Mouse (Mus musculus) hindbrain, embryonic 16.5 days (tissue): Measurements from ENCODE around the gene Ms4a6b. TPM values are rescaled to one million over a fixed set of nuclear protein-coding genes. Genes with fewer than 3 reads are reported as not detected.
"Not testable (repeated sequence)": the region's sequence is repeated elsewhere in the genome, so short reads cannot be mapped to it uniquely, and the experiment has no call there.

Source experiments
- ATAC-seq: fragments of 200-750 bp; cut with Nextera tagmentation; 2 replicates; pipeline ENCODE4 v1.8.0; 2017; ENCODE audit warnings: moderate TSS enrichment, moderate library complexity
- H3K27ac ChIP-seq: fragments of 300-500 bp; sonication (generic); 2 replicates; pipeline ENCODE4 v1.5.1; 2014; ENCODE audit warnings: low read depth, mild to moderate bottlenecking, control low read depth, low read length, moderate library complexity
- H3K27me3 ChIP-seq: fragments of 300-500 bp; sonication (generic); replicated peaks from 2 replicates; pipeline ENCODE4 v1.6.1; 2014; ENCODE audit warnings: low read length; ENCODE audit not compliant: control insufficient read depth, insufficient read depth
- H3K36me3 ChIP-seq: fragments of 300-500 bp; sonication (generic); 2 replicates; pipeline ENCODE4 v1.6.1; 2014; ENCODE audit warnings: mild to moderate bottlenecking, low read length, moderate library complexity, mixed read lengths; ENCODE audit not compliant: control insufficient read depth, insufficient read depth
- H3K4me1 ChIP-seq: fragments of 300-500 bp; sonication (generic); 2 replicates; pipeline ENCODE4 v1.6.1; 2014; ENCODE audit warnings: low read depth, low read length; ENCODE audit not compliant: control insufficient read depth, insufficient read depth
- H3K4me2 ChIP-seq: fragments of 300-500 bp; sonication (generic); 2 replicates; pipeline ENCODE4 v1.6.1; 2014; ENCODE audit warnings: mild to moderate bottlenecking, low read length, control low read depth, moderate library complexity
- H3K4me3 ChIP-seq: fragments of 300-500 bp; sonication (generic); 2 replicates; pipeline ENCODE4 v1.5.1; 2014; ENCODE audit warnings: mild to moderate bottlenecking, low read length, control low read depth, moderate library complexity
- H3K9ac ChIP-seq: fragments of 300-500 bp; sonication (generic); 2 replicates; pipeline ENCODE4 v1.6.1; 2014; ENCODE audit warnings: low read depth, mild to moderate bottlenecking, control low read depth, low read length, moderate library complexity
- H3K9me3 ChIP-seq: fragments of 300-500 bp; sonication (generic); 2 replicates; pipeline ENCODE4 v1.6.1; 2014; ENCODE audit warnings: mild to moderate bottlenecking, low read length, moderate library complexity; ENCODE audit not compliant: control insufficient read depth
- WGBS: fragments of 180-500 bp; shearing (Covaris S2); extraction: QIAGEN DNeasy Blood & Tissue Kit; methylation state at CpG from one replicate; pipeline ENCODE4 v1.1.7; 2014; 5-methylcytosine and 5-hydroxymethylcytosine counted together
- polyA plus RNA-seq: library from polyadenylated mRNA; unstranded; fragments of >200 nt; fragmentation: Nextera tagmentation; extraction: Ambion mirVana; gene quantifications from 2 replicates; pipeline ENCODE4 v1.2.1, GENCODE M21; 2015

Gene Ms4a6b
- 2.2 and 3.1 TPM in 2 replicates for polyA plus RNA-seq

DNA sequence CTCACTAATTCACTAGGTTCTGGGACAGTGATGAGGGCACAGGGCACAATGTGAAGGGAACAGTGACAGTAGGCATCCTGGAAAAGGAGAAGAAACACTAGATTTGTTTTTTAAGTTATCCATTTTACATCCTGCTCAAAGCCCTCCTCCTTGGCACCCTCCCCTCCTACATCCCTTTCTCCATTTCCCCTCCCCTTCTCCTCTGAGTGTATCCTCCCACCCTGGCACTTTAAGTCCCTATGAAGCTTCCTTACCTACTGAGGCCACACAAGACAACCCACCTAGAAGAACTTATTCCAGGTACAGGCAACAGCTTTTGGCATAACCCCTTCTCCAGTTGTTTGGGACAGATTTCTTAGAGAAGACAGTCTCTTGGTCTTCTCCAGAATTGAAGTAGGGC is at the start of gene Ms4a6b:
Gene Ms4a6b (plus strand): TSS at position 267 of the 400 bp plus-strand sequence.
- no peaks in the 10 kb centered on the region for H3K27me3 ChIP-seq

DNA sequence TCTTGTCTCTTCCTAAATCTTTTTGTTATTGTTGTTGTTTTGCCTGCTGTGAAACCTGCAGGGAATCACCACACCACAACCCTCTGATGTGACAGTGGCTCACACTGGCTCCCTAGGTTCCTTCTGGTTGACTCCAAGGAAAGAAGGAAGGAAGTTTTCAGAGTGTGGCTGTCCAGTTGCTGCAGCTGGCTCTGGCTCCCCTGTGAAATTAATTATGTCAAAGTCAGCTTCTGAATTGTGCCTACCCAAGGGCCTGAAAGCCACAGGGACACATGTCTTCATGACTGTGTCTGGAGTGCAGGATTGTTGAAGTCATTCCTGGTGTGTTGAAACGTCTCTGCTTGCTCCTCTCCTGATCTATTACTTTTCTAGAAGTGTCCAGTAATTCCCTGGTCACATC is 48.0 kb upstream of the Ms4a6b start:
- not testable (repeated sequence) for H3K4me1 ChIP-seq, H3K36me3 ChIP-seq, H3K27ac ChIP-seq, H3K4me3 ChIP-seq, ATAC-seq, H3K4me2 ChIP-seq, H3K27me3 ChIP-seq, H3K9me3 ChIP-seq, H3K9ac ChIP-seq
- WGBS = 55% methylated on average over 1 of the region's 1 CpGs

More for the DNA sequence above, at the start of gene Ms4a6b:
- Histone ChIP-seq H3K4me3 (no peak within 1 kb of the TSS), H3K36me3 (no peaks in the 10 kb centered on the region), H3K27ac (no peak within 1 kb of the TSS), H3K4me2 (no peak within 1 kb of the TSS), H3K4me1 (no peaks in the 10 kb centered on the region), H3K9ac (no peak within 1 kb of the TSS), H3K9me3 (no peaks in the 10 kb centered on the region)
- ATAC-seq = no peak

DNA sequence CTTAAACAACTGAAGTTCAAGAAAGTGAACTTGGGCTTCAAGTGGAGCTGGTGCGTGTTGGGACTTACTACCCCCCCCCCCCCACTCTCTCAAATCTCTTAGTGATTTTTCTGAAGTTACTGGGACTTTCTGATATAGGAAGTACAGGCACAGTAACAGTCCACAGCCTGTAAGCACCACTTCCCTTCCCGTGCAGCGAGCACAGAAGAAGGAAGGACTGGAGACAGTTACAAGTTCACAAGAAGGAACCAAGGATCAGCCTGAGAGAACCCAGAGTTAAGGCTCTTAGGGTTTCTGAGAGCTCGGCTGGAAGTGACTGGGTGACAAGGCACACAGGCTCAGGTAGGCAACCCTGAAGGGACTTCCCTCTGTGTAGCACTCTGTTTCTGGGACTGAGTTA is 47.1 kb upstream of the Ms4a6b start, which contains the start of gene Ms4a6c:
Gene Ms4a6c (plus strand): TSS at position 152 of the 400 bp plus-strand sequence.
- H3K4me3 ChIP-seq, H3K4me2 ChIP-seq, H3K27ac ChIP-seq, H3K36me3 ChIP-seq, H3K27me3 ChIP-seq, H3K4me1 ChIP-seq, ATAC-seq, H3K9me3 ChIP-seq, H3K9ac ChIP-seq: not testable (repeated sequence)
- 88% methylated on average over 4 of the region's 4 CpGs for WGBS

DNA sequence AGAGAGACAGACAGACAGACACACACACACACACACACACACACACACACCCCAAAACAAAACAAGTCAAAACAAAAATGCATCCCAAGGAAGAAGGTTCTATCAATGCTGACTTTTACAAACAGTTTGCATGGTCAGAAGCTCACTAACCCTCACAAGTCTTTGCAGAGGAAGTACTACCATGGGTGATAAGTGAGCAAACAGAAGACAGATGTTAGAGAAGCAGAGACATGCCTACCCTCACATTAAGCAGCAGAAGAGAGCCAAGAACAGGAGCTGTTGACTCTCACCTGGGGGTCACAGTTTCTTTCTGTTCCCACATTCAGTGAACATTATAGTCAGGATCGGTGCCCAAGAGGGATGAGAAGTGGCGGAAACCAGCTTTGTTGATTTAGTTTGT is 36.6 kb upstream of the Ms4a6b start:
- H3K36me3 ChIP-seq = no peaks in the 10 kb centered on the region
- H3K4me1 ChIP-seq = no peaks in the 10 kb centered on the region
- ATAC-seq = no peak
- H3K4me2 ChIP-seq = no peak overlapping the region
- no peak overlapping the region for H3K27ac ChIP-seq
- H3K27me3 ChIP-seq = no peaks in the 10 kb centered on the region
- H3K9ac ChIP-seq = no peak overlapping the region
- WGBS = 86% methylated on average over 2 of the region's 2 CpGs
- no peaks in the 10 kb centered on the region for H3K9me3 ChIP-seq
- H3K4me3 ChIP-seq = no peak overlapping the region

DNA sequence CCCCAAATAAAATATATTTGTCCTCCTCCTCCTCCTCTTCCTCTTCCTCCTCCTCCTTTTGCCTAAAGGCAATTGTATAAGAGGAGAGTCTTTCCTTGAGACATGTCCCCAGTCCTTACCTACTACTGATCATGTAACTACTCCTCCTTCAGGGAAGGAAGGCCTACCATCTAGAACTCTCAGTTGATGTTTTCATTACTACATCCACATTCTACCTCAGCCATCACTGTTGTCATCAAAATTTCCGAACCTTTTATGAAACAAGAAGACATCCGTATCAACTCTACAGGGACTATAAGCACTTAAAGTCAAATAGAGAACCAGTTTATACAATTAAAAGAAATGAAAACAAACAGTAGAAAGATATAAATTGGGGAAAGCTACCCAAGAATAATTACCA is 33.6 kb upstream of the Ms4a6b start:
- Histone ChIP-seq H3K4me3 (no peak overlapping the region), H3K27me3 (no peaks in the 10 kb centered on the region), H3K9me3 (no peaks in the 10 kb centered on the region), H3K4me1 (no peaks in the 10 kb centered on the region), H3K27ac (no peak overlapping the region), H3K36me3 (no peaks in the 10 kb centered on the region), H3K4me2 (no peak overlapping the region), H3K9ac (no peak overlapping the region)
- ATAC-seq = no peak
- WGBS = 96% methylated on average over 2 of the region's 2 CpGs

DNA sequence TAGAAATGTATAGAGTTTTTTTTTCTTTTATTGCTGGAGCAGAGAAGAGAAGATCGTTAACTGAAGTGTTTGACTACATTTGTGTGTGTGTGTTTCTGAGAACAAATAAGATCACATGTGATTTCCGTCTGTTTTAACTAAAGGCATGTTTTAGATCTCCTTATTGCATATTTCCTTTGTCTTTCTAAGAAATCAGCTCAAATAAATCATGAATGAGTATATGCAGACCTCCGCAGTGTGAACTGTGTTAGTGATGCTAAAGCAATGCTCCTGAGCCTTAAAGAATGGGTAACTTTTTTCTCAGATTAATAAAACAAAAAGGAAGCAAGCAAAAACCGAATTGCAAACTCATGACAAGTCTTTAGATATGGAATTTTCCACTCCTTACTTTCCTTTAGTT is 32.4 kb upstream of the Ms4a6b start:
- no peak for ATAC-seq
- Histone ChIP-seq H3K36me3 (no peaks in the 10 kb centered on the region), H3K9me3 (no peaks in the 10 kb centered on the region), H3K9ac (no peak overlapping the region), H3K27me3 (no peaks in the 10 kb centered on the region), H3K27ac (no peak overlapping the region), H3K4me2 (no peak overlapping the region), H3K4me1 (no peaks in the 10 kb centered on the region), H3K4me3 (no peak overlapping the region)
- 86% methylated on average over 4 of the region's 4 CpGs for WGBS

DNA sequence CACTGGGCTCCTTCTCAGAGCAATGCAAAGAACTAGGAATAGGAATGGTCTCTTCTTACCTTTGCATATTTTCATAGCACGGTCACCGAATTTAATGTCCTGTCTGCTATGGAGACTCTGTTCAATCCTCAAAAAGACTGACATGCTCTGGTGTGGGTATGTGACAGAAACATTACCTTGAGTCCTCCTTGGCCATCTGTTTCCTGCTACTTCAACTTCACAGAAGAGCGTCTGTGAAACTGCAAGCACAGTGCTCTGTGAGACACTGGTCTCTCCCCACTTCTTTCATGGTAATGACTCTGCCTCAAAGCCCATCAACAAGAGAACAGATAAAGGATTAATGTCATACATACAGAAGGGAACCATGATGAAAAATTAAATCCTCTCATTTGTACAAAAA is 31.9 kb upstream of the Ms4a6b start:
- Histone ChIP-seq H3K4me1 (no peaks in the 10 kb centered on the region), H3K9me3 (no peaks in the 10 kb centered on the region), H3K4me3 (no peak overlapping the region), H3K4me2 (no peak overlapping the region), H3K27me3 (no peaks in the 10 kb centered on the region), H3K27ac (no peak overlapping the region), H3K9ac (no peak overlapping the region), H3K36me3 (no peaks in the 10 kb centered on the region)
- 87% methylated on average over 3 of the region's 3 CpGs for WGBS
- ATAC-seq = no peak

DNA sequence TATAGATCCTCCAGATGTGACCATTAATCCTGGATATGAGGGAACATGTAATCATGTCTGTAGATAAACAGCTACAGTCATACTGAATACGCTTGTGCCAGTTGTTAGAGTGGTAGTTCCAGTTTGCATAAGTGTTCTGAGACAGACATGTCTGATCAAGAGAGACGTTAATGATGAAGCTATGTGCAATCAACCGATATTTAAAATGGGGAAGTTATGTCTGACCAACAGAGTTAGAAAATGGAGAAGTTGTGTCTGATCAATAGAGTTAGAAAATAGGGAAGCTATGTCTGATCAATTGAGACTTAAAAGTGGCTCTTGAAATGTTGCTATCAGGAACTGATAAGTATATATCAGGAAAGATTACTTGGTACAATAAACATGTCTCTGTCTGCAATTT is 31.0 kb upstream of the Ms4a6b start:
- H3K4me3 ChIP-seq = no peak overlapping the region
- H3K27me3 ChIP-seq = no peaks in the 10 kb centered on the region
- H3K9me3 ChIP-seq = no peaks in the 10 kb centered on the region
- H3K4me1 ChIP-seq = no peaks in the 10 kb centered on the region
- H3K4me2 ChIP-seq = no peak overlapping the region
- no peak for ATAC-seq
- WGBS = 94% methylated on average over 3 of the region's 3 CpGs
- H3K27ac ChIP-seq = no peak overlapping the region
- no peak overlapping the region for H3K9ac ChIP-seq
- H3K36me3 ChIP-seq = no peaks in the 10 kb centered on the region

DNA sequence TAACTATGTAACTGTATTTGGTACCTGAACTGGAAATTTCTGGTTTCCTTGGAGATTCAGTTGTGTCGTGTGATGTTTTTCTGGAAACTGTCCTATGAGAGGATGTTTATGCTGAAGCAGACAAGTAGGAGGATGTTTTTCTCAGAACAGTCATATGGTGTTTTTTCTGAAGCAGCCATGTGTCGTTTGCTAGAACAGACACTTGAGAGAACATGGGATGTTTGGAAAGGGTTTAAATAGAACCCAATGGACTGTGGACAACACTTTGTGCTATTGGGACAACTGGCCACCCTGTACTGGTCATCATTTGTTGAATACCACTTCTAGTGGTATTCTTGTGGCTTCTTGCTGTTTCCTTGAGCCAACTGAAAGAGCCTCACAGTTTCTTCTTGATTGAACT is 30.6 kb upstream of the Ms4a6b start, which contains the start of gene Gm8369:
Gene Gm8369 (plus strand): TSS at position 193 of the 400 bp plus-strand sequence.
- Histone ChIP-seq H3K9me3 (no peaks in the 10 kb centered on the region), H3K4me3 (no peak within 1 kb of the TSS), H3K36me3 (no peaks in the 10 kb centered on the region), H3K9ac (no peak within 1 kb of the TSS), H3K27me3 (no peaks in the 10 kb centered on the region), H3K27ac (no peak within 1 kb of the TSS), H3K4me1 (no peaks in the 10 kb centered on the region), H3K4me2 (no peak within 1 kb of the TSS)
- no peak for ATAC-seq
- 74% methylated on average over 2 of the region's 2 CpGs for WGBS

DNA sequence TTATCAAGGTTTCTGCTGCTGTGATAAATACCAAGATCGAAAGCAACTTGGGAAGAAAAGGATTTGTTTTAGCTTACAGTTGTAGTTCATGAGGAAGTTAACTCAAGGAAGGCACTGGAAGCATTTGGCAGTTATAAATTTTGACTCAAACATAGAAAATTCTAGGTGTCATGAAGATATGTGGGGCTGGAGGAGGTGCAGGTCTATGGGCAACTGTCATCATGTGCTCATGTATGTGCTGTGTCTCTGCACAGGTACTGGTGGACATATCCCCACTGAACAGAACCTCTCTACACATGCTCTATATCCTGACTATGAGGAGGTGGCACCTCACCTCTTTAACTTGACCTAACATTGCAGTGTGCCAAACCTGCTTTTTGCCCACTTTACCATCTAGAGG is 29.7 kb upstream of the Ms4a6b start:
- Histone ChIP-seq H3K27ac (no peak overlapping the region), H3K4me3 (no peak overlapping the region), H3K9ac (no peak overlapping the region), H3K36me3 (no peaks in the 10 kb centered on the region), H3K4me2 (no peak overlapping the region), H3K9me3 (no peaks in the 10 kb centered on the region), H3K27me3 (no peaks in the 10 kb centered on the region), H3K4me1 (no peaks in the 10 kb centered on the region)
- 89% methylated on average over 1 of the region's 1 CpGs for WGBS
- ATAC-seq = no peak
